Mouse (Mus musculus) brain, embryonic 14.5 days (tissue): Measurements from ENCODE around the gene Bri3. TPM values are rescaled to one million over a fixed set of nuclear protein-coding genes. Genes with fewer than 3 reads are reported as not detected.

Experiments
- DNase-seq: peaks from one replicate; pipeline ENCODE4 v3.0.0-alpha.2; 2011; ENCODE audit warnings: low read depth
- CTCF ChIP-seq: fragments of 200-500 bp; IDR thresholded peaks from 2 replicates; pipeline ENCODE4 v1.5.1; 2012; ENCODE audit warnings: inconsistent platforms, mild to moderate bottlenecking, moderate library complexity, borderline replicate concordance; ENCODE audit not compliant: insufficient read depth, insufficient read length; ENCODE audit errors: extremely low read depth
- POLR2A ChIP-seq: fragments of 200-500 bp; IDR thresholded peaks from 2 replicates; pipeline ENCODE4 v1.6.1; 2012; ENCODE audit warnings: mild to moderate bottlenecking, inconsistent platforms, borderline replicate concordance; ENCODE audit not compliant: poor library complexity, insufficient read depth, insufficient read length, severe bottlenecking; ENCODE audit errors: extremely low read depth
- polyA plus RNA-seq: library from polyadenylated mRNA; depleted of rRNA; stranded (reverse); fragments of >200 nt; gene quantifications from 2 replicates; pipeline ENCODE4 v1.2.3, GENCODE M21; 2012

Gene Bri3
- polyA plus RNA-seq, 1 experiment = 97.3 TPM

GRCm38 (mm10) chr5:144221305-144221704, 22.9 kb upstream of the Bri3 start:
- no peak for TF ChIP-seq CTCF
- TF ChIP-seq POLR2A = no peak
- no peak for DNase-seq

GRCm38 (mm10) chr5:144222811-144223502, 21.3 kb upstream of the Bri3 start:
- TF ChIP-seq POLR2A (no peak), CTCF (no peak)
- peak; percentile 67 for DNase-seq

GRCm38 (mm10) chr5:144223503-144223862, 20.8 kb upstream of the Bri3 start, which contains the start of gene Tecpr1:
Gene Tecpr1, minus strand, starts transcription at chr5:144223615.
- TF ChIP-seq POLR2A (peak; percentile 89), CTCF (no peak)
- peak; percentile 98 for DNase-seq

- no peak for DNase-seq
- TF ChIP-seq POLR2A (no peak), CTCF (no peak)
Observed at GRCm38 (mm10) chr5:144223899-144224816, 20.1 kb upstream of the Bri3 start.

GRCm38 (mm10) chr5:144226220-144226619, 18.0 kb upstream of the Bri3 start:
- TF ChIP-seq CTCF = no peak
- no peak for TF ChIP-seq POLR2A
- no peak for DNase-seq

GRCm38 (mm10) chr5:144230216-144230615, 14.0 kb upstream of the Bri3 start:
- no peak for DNase-seq
- TF ChIP-seq CTCF = no peak
- TF ChIP-seq POLR2A = no peak

GRCm38 (mm10) chr5:144231410-144231809, 12.8 kb upstream of the Bri3 start:
- peak; percentile 22 for DNase-seq
- TF ChIP-seq CTCF (peak; percentile 28; the same call in 1 of the 2 replicates), POLR2A (no peak)

- no peak for DNase-seq
- no peak for TF ChIP-seq CTCF
- no peak for TF ChIP-seq POLR2A
Observed at GRCm38 (mm10) chr5:144232531-144232930, 11.7 kb upstream of the Bri3 start.

GRCm38 (mm10) chr5:144234222-144234621, 10.0 kb upstream of the Bri3 start:
- DNase-seq = no peak
- no peak for TF ChIP-seq POLR2A

GRCm38 (mm10) chr5:144234714-144235113, 9.5 kb upstream of the Bri3 start:
- no peak for DNase-seq

GRCm38 (mm10) chr5:144238969-144239368, 5.3 kb upstream of the Bri3 start:
- DNase-seq = no peak
- TF ChIP-seq POLR2A (no peak), CTCF (no peak)

More at GRCm38 (mm10) chr5:144234714-144235113, 9.5 kb upstream of the Bri3 start:
- no peak for TF ChIP-seq CTCF
- TF ChIP-seq POLR2A = no peak
